Mouse (Mus musculus) cerebellum, adult 11 months (tissue): Measurements from ENCODE around the gene Gm10721.
"Not testable (repeated sequence)": the region's sequence is repeated elsewhere in the genome, so short reads cannot be mapped to it uniquely, and the experiment has no call there.

ENCODE experiments used
- DNase-seq: peaks from one replicate; pipeline ENCODE4 v3.0.0; 2022

The Gm10721 gene

GRCm38 (mm10) chr9:3012733-3013279 lies at the start of gene Gm10721:
Gene Gm10721 (plus strand): TSS chr9:3013140.
- DNase-seq = not testable (repeated sequence)

- DNase-seq = not testable (repeated sequence)
Measured at GRCm38 (mm10) chr9:3000445-3000972, 12.4 kb upstream of the Gm10721 start, which contains the start of gene Gm10722. Gene Gm10722 (plus strand): TSS chr9:3000922.

GRCm38 (mm10) chr9:3001006-3001405 lies 11.9 kb upstream of the Gm10721 start:
- DNase-seq = not testable (repeated sequence)

GRCm38 (mm10) chr9:3001948-3002659 lies 10.8 kb upstream of the Gm10721 start:
- DNase-seq = peak; percentile 74

- DNase-seq = not testable (repeated sequence)
Measured at GRCm38 (mm10) chr9:3002794-3003396, 10.0 kb upstream of the Gm10721 start, which contains the start of gene Gm11168. Gene Gm11168 (plus strand): TSS chr9:3003346.

- not testable (repeated sequence) for DNase-seq
Measured at GRCm38 (mm10) chr9:3006179-3006578, 6.8 kb upstream of the Gm10721 start.

- peak; percentile 76 for DNase-seq
Measured at GRCm38 (mm10) chr9:3006636-3007035, 6.3 kb upstream of the Gm10721 start.

- DNase-seq = not testable (repeated sequence)
Measured at GRCm38 (mm10) chr9:3007272-3007671, 5.7 kb upstream of the Gm10721 start.

- not testable (repeated sequence) for DNase-seq
Measured at GRCm38 (mm10) chr9:3009331-3009730, 3.6 kb upstream of the Gm10721 start.

- DNase-seq = not testable (repeated sequence)
Measured at GRCm38 (mm10) chr9:3012054-3012621, 802 bp upstream of the Gm10721 start.

- DNase-seq = not testable (repeated sequence)
Measured at GRCm38 (mm10) chr9:3015354-3015753, 2.4 kb downstream of the Gm10721 start, which contains the start of gene Gm10720. Gene Gm10720 (plus strand): TSS chr9:3015654.

- DNase-seq = not testable (repeated sequence)
Measured at GRCm38 (mm10) chr9:3015896-3016295, 3.0 kb downstream of the Gm10721 start.

- DNase-seq = not testable (repeated sequence)
Measured at GRCm38 (mm10) chr9:3017108-3017507, 4.2 kb downstream of the Gm10721 start, which contains the start of gene Gm10719. Gene Gm10719 (plus strand): TSS chr9:3017408.

GRCm38 (mm10) chr9:3018944-3019343 lies 6.0 kb downstream of the Gm10721 start:
- DNase-seq = peak; percentile 6

GRCm38 (mm10) chr9:3019835-3020727 lies 7.1 kb downstream of the Gm10721 start:
- not testable (repeated sequence) for DNase-seq

- DNase-seq = peak; percentile 35
Measured at GRCm38 (mm10) chr9:3022316-3023008, 9.5 kb downstream of the Gm10721 start.

GRCm38 (mm10) chr9:3023312-3023984 lies 10.5 kb downstream of the Gm10721 start, which contains the start of gene Gm10718:
Gene Gm10718 (plus strand): TSS chr9:3023547.
- DNase-seq = not testable (repeated sequence)

- peak; percentile 87 for DNase-seq
Measured at GRCm38 (mm10) chr9:3023985-3024648, 11.2 kb downstream of the Gm10721 start.

GRCm38 (mm10) chr9:3024912-3025467 lies 12.1 kb downstream of the Gm10721 start, which contains the start of gene Gm10717:
Gene Gm10717 (plus strand): TSS chr9:3025417.
- not testable (repeated sequence) for DNase-seq
